Mouse (Mus musculus) thymus, adult 18-20 months (tissue): ENCODE measurements around the gene Dynlt3.
A peak's percentile ranks its signal among the peaks of the same experiment; 100 is the strongest.
"Not testable (repeated sequence)": the region's sequence is repeated elsewhere in the genome, so short reads cannot be mapped to it uniquely, and the experiment has no call there.

Experiments
- DNase-seq, 2 experiments: peaks; one replicate each; pipeline ENCODE4 v3.0.0; 2022; ENCODE audit warnings: mixed read lengths in 2 of 2

Dynlt3 gene

DNA sequence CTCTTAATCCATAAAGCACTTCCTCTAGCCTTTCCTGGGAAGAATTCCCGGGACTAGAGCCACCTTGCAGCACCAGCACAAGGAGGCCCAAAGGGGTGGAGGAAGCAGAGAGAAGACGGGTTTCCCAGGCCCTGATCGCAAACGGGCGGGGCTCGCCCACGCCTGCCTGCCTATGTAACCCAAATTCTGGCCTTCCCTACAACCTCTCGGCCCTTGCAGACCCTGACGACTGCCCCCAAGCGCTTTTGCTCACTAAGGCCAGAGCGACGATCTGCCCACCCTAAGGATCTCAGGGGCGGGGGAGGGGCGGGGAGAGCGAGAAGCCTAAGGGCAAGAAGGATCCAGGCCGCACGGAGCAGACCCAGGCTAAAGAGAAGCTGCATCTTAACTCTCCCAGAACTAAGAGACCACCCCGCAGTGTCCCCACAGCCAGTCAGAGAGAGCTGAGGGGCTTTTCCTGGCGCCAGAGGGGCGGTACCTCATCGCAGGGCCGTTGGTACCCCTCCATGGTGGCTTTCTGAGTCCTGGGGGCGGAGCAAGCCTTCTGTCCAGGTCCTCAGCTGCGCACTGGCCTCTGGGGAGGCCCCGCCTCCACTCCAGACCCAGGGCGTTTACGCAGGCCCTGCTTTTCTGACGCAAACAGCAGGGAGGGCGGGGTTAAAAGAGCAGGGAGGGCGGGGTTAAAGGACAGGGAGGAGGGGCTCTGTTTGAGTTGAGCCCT, at the start of gene Dynlt3:
Gene Dynlt3, minus strand, starts transcription at position 613 of the 721 bp plus-strand sequence.
- peak; percentile 60 to 74 for DNase-seq

DNA sequence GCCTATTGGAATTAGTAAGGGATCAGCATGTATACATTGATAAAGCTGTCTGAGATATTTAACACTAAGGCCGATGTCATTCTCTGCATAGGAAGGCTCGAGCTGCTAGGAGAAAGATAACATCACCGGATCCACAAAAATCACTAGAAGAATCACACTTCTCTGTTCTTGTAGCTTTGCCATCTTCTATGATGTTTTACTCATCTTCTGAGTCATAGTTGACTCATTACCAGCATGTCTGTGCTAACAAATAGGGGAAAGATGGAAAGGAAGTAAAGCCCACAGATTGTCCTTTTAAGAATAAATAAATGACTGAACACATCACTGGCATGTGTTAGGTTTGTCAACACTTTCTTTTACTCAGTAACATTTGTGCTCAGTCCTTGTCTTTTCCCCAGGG, 37.0 kb upstream of the Dynlt3 start:
- DNase-seq, result no peak

DNA sequence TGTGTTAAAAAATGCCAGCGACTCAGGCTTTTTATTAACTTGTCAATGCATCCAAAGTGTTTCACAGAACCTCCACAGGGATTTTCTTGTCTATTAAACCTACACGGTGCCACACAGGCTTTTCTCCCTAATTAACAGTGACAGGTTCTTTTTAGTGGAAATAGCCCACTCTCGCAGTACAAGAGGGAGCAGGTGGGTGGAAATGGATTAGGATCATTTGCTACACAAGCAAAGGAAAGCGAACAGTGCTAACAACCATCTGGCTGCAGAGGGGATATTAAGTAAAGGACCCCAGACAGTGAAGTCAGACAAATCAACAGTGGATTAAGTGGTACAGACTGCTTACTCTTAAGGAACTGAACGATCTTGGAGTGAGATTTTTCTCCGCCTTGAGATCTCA, 33.2 kb upstream of the Dynlt3 start:
- DNase-seq, result no peak

DNA sequence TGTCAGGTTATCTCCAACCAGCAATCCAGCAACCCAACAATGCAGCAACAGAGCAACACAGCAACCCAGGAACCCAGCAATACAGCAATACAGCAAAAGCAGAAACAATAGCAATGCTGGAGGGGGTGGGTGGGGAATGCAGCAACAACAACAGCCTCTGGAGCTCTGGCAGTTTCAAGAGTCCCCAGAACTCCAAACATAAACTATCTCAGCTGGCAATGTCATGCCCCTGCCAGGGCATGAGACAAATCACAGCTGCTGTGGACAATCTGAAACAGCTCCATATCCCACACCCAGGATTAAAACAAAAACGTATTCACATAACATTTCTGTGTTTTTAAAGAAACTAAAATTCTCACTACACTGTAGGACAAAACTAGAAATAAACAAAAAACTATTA, 9.2 kb upstream of the Dynlt3 start:
- no peak for DNase-seq

DNA sequence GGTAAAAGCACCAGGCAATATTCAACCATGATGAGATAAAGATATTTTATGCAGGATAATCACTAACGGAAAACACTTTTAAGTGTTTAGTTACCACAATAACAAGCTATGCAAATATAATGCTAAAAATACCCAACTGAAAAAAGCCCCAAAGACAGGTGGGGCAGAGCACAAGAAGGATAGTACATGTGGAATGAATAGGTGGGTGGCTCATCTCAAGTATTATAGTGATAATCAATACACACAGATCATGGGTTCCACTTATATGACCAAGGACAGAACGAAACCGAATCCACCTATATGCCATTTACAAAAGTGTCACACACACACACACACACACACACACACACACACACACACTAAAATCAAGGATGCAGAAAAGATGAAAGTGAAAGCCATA, 8.6 kb upstream of the Dynlt3 start:
- no peak for DNase-seq

DNA sequence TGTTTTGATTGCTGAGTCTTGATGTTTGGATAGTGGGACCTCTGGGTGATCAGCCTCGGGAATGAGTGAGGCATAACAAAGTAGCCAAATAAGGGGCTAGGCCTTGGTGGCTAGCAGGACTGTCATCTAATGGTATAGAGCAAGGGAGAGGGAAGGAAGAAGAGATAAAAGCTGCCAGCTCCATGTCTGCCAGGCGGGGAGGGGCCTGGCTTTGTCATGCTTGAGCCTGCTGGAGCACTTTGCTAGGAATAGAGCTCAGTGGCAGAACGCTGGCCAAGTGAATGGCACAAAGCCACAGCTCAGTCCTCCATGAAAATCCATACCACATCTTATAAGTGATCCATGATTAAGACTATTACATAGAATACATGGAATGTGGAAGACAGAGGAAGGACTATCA, 10.0 kb downstream of the Dynlt3 start:
- no peak for DNase-seq

DNA sequence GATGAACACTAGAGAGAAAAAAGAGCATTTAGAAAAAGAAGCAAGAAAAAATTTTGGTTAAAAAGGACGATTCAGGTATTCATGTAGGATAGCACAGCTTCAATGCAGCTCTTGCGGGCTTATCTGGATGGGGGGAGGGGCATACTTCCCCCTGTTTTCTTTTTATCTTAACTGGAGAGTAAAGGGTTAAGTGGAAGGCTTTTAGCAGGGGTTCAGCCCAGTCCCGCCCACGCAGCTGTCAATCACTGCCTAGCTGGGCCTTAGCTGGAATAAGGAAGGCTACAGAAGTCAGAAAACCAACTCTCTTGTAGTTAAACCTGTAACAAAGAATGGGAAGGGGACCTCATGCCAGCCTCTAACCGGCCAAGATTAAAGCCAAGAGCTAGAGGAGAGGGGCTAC, 22.2 kb downstream of the Dynlt3 start:
- not testable (repeated sequence) for DNase-seq

DNA sequence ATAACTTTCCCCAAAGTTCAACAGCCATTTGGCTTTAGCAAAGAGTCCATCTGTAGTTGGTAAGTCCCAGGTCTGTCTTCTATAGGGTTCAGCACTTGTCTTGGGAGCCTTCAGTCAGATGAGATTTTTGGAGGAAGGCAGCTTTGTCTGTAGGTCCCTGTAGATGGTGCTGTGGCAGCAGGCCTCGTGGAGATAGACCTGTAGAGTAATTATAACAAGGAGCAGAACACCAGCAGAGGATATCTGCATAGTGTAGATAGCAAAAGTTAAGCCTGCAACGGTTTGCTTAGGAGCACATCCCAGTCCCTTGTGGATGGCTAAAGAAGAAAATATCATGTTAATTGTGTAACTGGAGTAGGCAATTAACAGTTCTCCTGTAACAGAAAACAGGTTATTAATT, 22.7 kb downstream of the Dynlt3 start:
- not testable (repeated sequence) for DNase-seq
